Mouse (Mus musculus) liver, embryonic 11.5 days (tissue): ENCODE results near the gene Stk24. TPM values are rescaled to one million over a fixed set of nuclear protein-coding genes. Genes with fewer than 3 reads are reported as not detected.

Source experiments
- ATAC-seq: fragments of 200-750 bp; cut with Nextera tagmentation; replicated peaks from 2 replicates; pipeline ENCODE4 v1.8.0; 2017; ENCODE audit warnings: moderate number of reproducible peaks, mild to moderate bottlenecking, moderate TSS enrichment, moderate library complexity; ENCODE audit not compliant: low FRiP score
- DNase-seq: peaks from one replicate; pipeline ENCODE4 v3.0.0-alpha.2; 2017; ENCODE audit warnings: low spot score
- H3K27ac ChIP-seq: fragments of 300-500 bp; sonication (generic); 2 replicates; pipeline ENCODE4 v1.5.1; 2014; ENCODE audit warnings: mild to moderate bottlenecking, low read depth, low read length, control low read depth
- H3K27me3 ChIP-seq: fragments of 300-500 bp; sonication (generic); replicated peaks from 2 replicates; pipeline ENCODE4 v1.6.1; 2014; ENCODE audit warnings: low read length, mixed read lengths; ENCODE audit not compliant: control insufficient read depth, insufficient read depth
- H3K36me3 ChIP-seq: fragments of 300-500 bp; sonication (generic); 2 replicates; pipeline ENCODE4 v1.6.1; 2014; ENCODE audit warnings: mild to moderate bottlenecking, low read length, moderate library complexity, mixed read lengths; ENCODE audit not compliant: control insufficient read depth, insufficient read depth
- H3K4me1 ChIP-seq: fragments of 300-500 bp; sonication (generic); replicated peaks from 2 replicates; pipeline ENCODE4 v1.6.1; 2014; ENCODE audit warnings: low read length, mixed read lengths; ENCODE audit not compliant: control insufficient read depth, insufficient read depth
- H3K4me2 ChIP-seq: fragments of 300-500 bp; sonication (generic); 2 replicates; pipeline ENCODE4 v1.6.1; 2014; ENCODE audit warnings: mild to moderate bottlenecking, control low read depth, moderate library complexity
- H3K4me3 ChIP-seq: fragments of 300-500 bp; sonication (generic); 2 replicates; pipeline ENCODE4 v1.5.1; 2014; ENCODE audit warnings: low read depth, low read length, control low read depth
- H3K9ac ChIP-seq: fragments of 300-500 bp; sonication (generic); 2 replicates; pipeline ENCODE4 v1.6.1; 2014; ENCODE audit warnings: low read depth, low read length, control low read depth
- H3K9me3 ChIP-seq: fragments of 300-500 bp; sonication (generic); 2 replicates; pipeline ENCODE4 v1.6.1; 2016; ENCODE audit warnings: low read length, inconsistent platforms, mixed read lengths; ENCODE audit not compliant: control insufficient read depth
- WGBS: fragments of 180-500 bp; shearing (Covaris S2); extraction: QIAGEN DNeasy Blood & Tissue Kit; methylation state at CpG from one replicate; pipeline ENCODE4 v1.1.7; 2014; 5-methylcytosine and 5-hydroxymethylcytosine counted together
- polyA plus RNA-seq: library from polyadenylated mRNA; unstranded; fragments of >200 nt; fragmentation: Nextera tagmentation; extraction: Ambion mirVana; gene quantifications from 2 replicates; pipeline ENCODE4 v1.2.1, GENCODE M21; 2014

Stk24 gene
- polyA plus RNA-seq, 1 experiment from 2014 or later, result 51.3 TPM

- Histone ChIP-seq H3K27me3 (no peaks in the 10 kb centered on the region), H3K9ac (no peak overlapping the region), H3K36me3 (peaks cover 11% of the 10 kb centered on the region), H3K27ac (no peak overlapping the region), H3K4me3 (no peak overlapping the region), H3K9me3 (no peaks in the 10 kb centered on the region), H3K4me2 (no peak overlapping the region), H3K4me1 (peaks cover 19% of the 10 kb centered on the region)
- WGBS, result 76% methylated on average over 8 of the region's 8 CpGs
- DNase-seq (no peak), ATAC-seq (no peak)
These were observed 39.8 kb downstream of the Stk24 start for GRCm38 (mm10) chr14:121339951-121340401.

- Histone ChIP-seq H3K4me3 (no peak overlapping the region), H3K9ac (no peak overlapping the region), H3K4me1 (peaks cover 15% of the 10 kb centered on the region), H3K27ac (no peak overlapping the region), H3K36me3 (peaks cover 11% of the 10 kb centered on the region), H3K9me3 (no peaks in the 10 kb centered on the region), H3K27me3 (no peaks in the 10 kb centered on the region), H3K4me2 (no peak overlapping the region)
- DNase-seq (no peak), ATAC-seq (no peak)
- 87% methylated on average over 18 of the region's 18 CpGs for WGBS
These were observed 40.8 kb downstream of the Stk24 start for GRCm38 (mm10) chr14:121338819-121339573.

GRCm38 (mm10) chr14:121330090-121330408 is 49.8 kb downstream of the Stk24 start:
- ATAC-seq (no peak), DNase-seq (no peak)
- H3K4me1 ChIP-seq, result peaks cover 17% of the 10 kb centered on the region
- WGBS, result 84% methylated on average over 3 of the region's 3 CpGs
- H3K36me3 ChIP-seq, result no peaks in the 10 kb centered on the region
- H3K4me3 ChIP-seq, result no peak overlapping the region
- no peak overlapping the region for H3K27ac ChIP-seq
- no peak overlapping the region for H3K4me2 ChIP-seq
- no peaks in the 10 kb centered on the region for H3K9me3 ChIP-seq
- H3K27me3 ChIP-seq, result no peaks in the 10 kb centered on the region
- no peak overlapping the region for H3K9ac ChIP-seq

GRCm38 (mm10) chr14:121329401-121330089 is 50.3 kb downstream of the Stk24 start:
- Histone ChIP-seq H3K4me1 (peaks cover 17% of the 10 kb centered on the region), H3K9ac (no peak overlapping the region)

GRCm38 (mm10) chr14:121328878-121329277 is 50.9 kb downstream of the Stk24 start:
- no peak overlapping the region for H3K27ac ChIP-seq
- H3K4me3 ChIP-seq, result no peak overlapping the region
- DNase-seq (no peak), ATAC-seq (no peak)
- no peaks in the 10 kb centered on the region for H3K9me3 ChIP-seq
- H3K36me3 ChIP-seq, result no peaks in the 10 kb centered on the region
- H3K4me1 ChIP-seq, result peaks cover 17% of the 10 kb centered on the region
- WGBS, result 72% methylated on average over 5 of the region's 5 CpGs
- no peak overlapping the region for H3K9ac ChIP-seq
- no peak overlapping the region for H3K4me2 ChIP-seq
- H3K27me3 ChIP-seq, result no peaks in the 10 kb centered on the region

More at GRCm38 (mm10) chr14:121329401-121330089, 50.3 kb downstream of the Stk24 start:
- Histone ChIP-seq H3K27ac (no peak overlapping the region), H3K36me3 (no peaks in the 10 kb centered on the region), H3K9me3 (no peaks in the 10 kb centered on the region), H3K4me2 (no peak overlapping the region), H3K4me3 (no peak overlapping the region), H3K27me3 (no peaks in the 10 kb centered on the region)
- ATAC-seq (no peak), DNase-seq (no peak)
- WGBS, result 78% methylated on average over 5 of the region's 5 CpGs

GRCm38 (mm10) chr14:121326432-121326831 is 53.4 kb downstream of the Stk24 start:
- Histone ChIP-seq H3K9me3 (no peaks in the 10 kb centered on the region), H3K4me1 (peaks cover 30% of the 10 kb centered on the region), H3K27ac (no peak overlapping the region), H3K36me3 (no peaks in the 10 kb centered on the region), H3K4me3 (no peak overlapping the region), H3K4me2 (no peak overlapping the region), H3K27me3 (no peaks in the 10 kb centered on the region), H3K9ac (no peak overlapping the region)
- DNase-seq, result no peak
- 75% methylated on average over 2 of the region's 2 CpGs for whole genome bisulfite sequencing
- ATAC-seq, result no peak

- Histone ChIP-seq H3K4me3 (no peak overlapping the region), H3K4me1 (peaks cover 28% of the 10 kb centered on the region), H3K4me2 (no peak overlapping the region), H3K27ac (no peak overlapping the region), H3K36me3 (no peaks in the 10 kb centered on the region), H3K9ac (no peak overlapping the region), H3K9me3 (no peaks in the 10 kb centered on the region), H3K27me3 (no peaks in the 10 kb centered on the region)
- DNase-seq (no peak), ATAC-seq (no peak)
- 73% methylated on average over 17 of the region's 17 CpGs for WGBS
These were observed 55.1 kb downstream of the Stk24 start for GRCm38 (mm10) chr14:121324521-121325330.

GRCm38 (mm10) chr14:121322641-121323040 is 57.2 kb downstream of the Stk24 start:
- Histone ChIP-seq H3K4me2 (no peak overlapping the region), H3K27ac (no peak overlapping the region), H3K9ac (0 out of 2 replicates have a peak overlapping the region, but pooled peaks have one; percentile 15), H3K9me3 (no peaks in the 10 kb centered on the region), H3K4me3 (no peak overlapping the region), H3K36me3 (no peaks in the 10 kb centered on the region), H3K27me3 (no peaks in the 10 kb centered on the region), H3K4me1 (peaks cover 32% of the 10 kb centered on the region)
- DNase-seq (no peak), ATAC-seq (no peak)
- whole genome bisulfite sequencing, result 65% methylated on average over 7 of the region's 7 CpGs
